Mouse (Mus musculus): ENCODE results near the gene Wdr74. TPM values are rescaled to one million over a fixed set of nuclear protein-coding genes. Genes with fewer than 3 reads are reported as not detected.
A peak's percentile ranks its signal among the peaks of the same experiment; 100 is the strongest.
"Not testable (repeated sequence)": the region's sequence is repeated elsewhere in the genome, so short reads cannot be mapped to it uniquely, and the experiment has no call there.

The Wdr74 gene
- polyA plus RNA-seq, 1 experiment from 2014 or later, result 42.8 TPM

DNA sequence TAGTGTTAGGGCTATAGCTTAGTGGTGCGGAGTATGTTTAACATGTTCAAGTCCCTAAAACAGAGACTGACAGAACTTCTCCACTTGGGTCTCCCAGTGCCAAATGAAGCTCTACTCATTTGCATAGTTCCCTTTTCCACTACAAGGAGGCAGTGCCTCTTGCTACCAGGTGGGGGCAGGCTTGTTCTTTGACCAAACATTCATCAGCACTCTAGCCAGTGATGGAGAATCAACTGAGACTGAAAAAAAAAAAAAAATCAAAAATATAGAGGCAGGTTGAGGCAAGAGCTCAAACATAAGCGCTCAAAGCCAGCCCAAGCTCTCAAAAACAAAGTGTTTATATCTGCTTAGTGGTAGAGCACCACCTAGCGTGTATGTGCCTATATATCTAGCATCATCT is 17.3 kb upstream of the Wdr74 start:
- Histone ChIP-seq H3K27me3 (no peaks in the 10 kb centered on the region), H3K4me1 (replicated peaks) (peaks cover 21% of the 10 kb centered on the region), H3K4me2 (no peak overlapping the region), H3K27ac (no peak overlapping the region), H3K9ac (no peak overlapping the region), H3K4me3 (no peak overlapping the region), H3K36me3 (no peaks in the 10 kb centered on the region), H3K9me3 (replicated peaks) (no peaks in the 10 kb centered on the region)
- ATAC-seq (replicated peaks; ENCODE audit: insufficient number of reproducible peaks, insufficient read depth, low FRiP score, low read depth), result no peak
- WGBS, result 63% methylated on average over 3 of the region's 3 CpGs

DNA sequence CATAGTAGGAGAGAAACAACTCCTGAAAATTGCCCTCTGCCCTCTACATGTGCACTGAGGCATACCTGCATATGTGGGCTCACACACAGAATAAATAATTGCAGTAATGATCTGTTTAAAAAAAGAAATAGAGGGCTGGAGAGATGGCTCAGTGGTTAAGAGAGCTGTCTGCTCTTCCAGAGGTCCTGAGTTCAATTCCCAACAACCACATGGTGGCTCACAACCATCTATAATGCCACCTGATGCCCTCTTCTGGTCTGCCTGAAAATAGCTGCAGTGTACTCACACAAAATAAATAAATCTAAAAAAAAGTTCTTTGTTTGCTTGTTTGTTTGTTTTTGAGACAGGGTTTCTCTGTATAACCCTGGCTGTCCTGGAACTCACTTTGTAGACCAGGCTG is 16.6 kb upstream of the Wdr74 start:
- H3K36me3 ChIP-seq; H3K27ac ChIP-seq; H3K4me2 ChIP-seq; H3K27me3 ChIP-seq; H3K4me3 ChIP-seq; ATAC-seq (replicated peaks; ENCODE audit: insufficient number of reproducible peaks, insufficient read depth, low FRiP score, low read depth); H3K9me3 ChIP-seq (replicated peaks); H3K9ac ChIP-seq: not testable (repeated sequence)
- H3K4me1 ChIP-seq (replicated peaks), result peaks cover 19% of the 10 kb centered on the region

DNA sequence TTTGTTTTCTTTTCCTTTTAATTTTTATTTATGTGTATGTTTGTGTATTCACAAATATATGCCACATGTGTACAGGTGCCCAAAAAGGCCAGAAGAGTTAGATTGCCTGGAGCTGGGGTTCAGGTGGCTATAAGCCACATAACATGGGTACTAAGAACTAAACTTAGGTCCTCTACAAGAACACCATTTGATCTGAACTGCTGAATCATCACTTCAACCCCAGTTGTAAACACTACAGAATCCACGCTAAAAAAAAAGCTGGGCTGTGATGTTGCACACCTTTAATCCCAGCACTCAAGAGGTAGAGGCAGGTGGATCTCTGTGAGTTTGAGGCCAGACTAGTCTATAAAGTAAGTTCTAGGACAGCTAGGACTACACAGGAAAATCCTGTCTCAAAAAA is 14.2 kb upstream of the Wdr74 start:
- Histone ChIP-seq H3K4me1 (replicated peaks) (peaks cover 29% of the 10 kb centered on the region), H3K9ac (no peak overlapping the region), H3K27ac (no peak overlapping the region), H3K4me2 (no peak overlapping the region), H3K9me3 (replicated peaks) (no peaks in the 10 kb centered on the region), H3K36me3 (peaks cover 21% of the 10 kb centered on the region), H3K27me3 (no peaks in the 10 kb centered on the region), H3K4me3 (no peak overlapping the region)
- no peak for ATAC-seq (replicated peaks; ENCODE audit: insufficient number of reproducible peaks, insufficient read depth, low FRiP score, low read depth)
- WGBS, result 59% methylated on average over 1 of the region's 1 CpGs

DNA sequence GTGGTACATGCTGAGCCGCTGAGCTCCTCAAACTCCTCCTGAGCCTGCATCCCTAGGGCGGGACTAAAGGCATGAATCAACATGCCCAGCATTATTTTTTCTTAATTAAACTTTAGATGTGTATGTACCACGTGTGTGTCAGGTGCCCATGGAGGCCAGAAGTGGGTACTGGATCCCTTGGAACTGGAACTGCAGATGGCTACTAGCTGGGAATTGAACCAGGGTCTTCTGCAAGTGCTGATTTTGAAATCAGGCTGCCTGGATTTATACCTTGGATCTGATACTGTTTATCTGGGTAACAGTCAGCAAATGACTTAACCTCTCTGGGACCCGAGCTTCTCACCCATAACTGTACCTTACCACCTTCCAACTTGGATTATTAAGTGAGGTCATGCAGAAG is 13.6 kb upstream of the Wdr74 start:
- 50% methylated on average over 4 of the region's 4 CpGs for WGBS
- H3K36me3 ChIP-seq, result peaks cover 28% of the 10 kb centered on the region
- peak overlapping the region; percentile 65 for H3K4me3 ChIP-seq
- no peak overlapping the region for H3K27ac ChIP-seq
- no peak for ATAC-seq (replicated peaks; ENCODE audit: insufficient number of reproducible peaks, insufficient read depth, low FRiP score, low read depth)
- no peaks in the 10 kb centered on the region for H3K9me3 ChIP-seq (replicated peaks)
- H3K27me3 ChIP-seq, result no peaks in the 10 kb centered on the region
- H3K9ac ChIP-seq, result peak overlapping the region; percentile 84
- peaks cover 29% of the 10 kb centered on the region for H3K4me1 ChIP-seq (replicated peaks)
- H3K4me2 ChIP-seq, result peak overlapping the region; percentile 61

DNA sequence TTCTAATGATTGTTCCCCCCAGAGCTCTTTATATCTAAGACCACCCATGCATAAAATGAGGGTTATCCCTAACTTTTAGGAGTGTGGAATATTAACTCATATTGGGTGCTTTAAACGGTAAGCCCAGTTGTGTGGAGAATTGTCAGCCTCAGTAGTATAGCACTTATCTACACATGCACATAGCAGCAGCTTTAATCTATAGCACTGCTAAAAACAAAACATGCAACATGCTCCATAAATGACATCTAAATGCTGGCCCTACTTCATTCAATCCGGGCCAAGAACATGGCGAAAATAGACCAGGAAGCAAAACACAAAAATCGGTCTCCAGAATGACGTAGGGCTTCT is 13.1 kb upstream of the Wdr74 start:
- no peak for ATAC-seq (replicated peaks; ENCODE audit: insufficient number of reproducible peaks, insufficient read depth, low FRiP score, low read depth)

DNA sequence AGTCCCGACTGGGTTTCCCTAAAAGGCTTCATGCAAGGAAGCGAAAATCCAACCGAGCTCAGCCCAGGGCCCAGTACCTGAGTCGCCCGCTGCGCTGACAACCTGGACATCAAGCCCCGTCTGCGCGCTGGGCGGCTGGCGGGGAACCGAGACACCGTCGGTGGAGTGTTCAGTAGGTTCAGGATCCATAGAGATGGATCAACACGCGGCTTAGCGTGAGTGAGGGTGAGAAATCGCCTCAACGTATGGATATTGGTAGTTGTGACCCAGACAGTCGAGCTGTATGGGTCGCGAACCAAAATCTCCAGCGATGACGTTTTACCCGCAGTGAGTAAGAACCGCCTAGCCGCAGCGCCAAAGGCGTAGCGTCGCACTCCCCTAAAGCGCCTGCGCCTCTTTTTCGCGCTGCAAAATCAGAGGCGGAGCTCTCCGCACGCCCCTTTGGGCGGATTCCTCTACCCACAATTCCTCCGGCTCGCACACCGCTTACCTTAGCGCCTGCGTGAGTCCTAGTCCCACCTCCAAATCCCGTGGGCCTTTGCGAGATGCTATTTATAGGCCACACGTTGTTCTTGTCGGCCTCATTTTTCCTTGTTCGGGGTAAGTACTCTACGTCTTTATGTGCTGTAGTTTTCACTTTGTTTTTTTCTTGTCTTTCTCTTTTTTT is 12.6 kb upstream of the Wdr74 start, which contains the start of gene Slc3a2:
Gene Slc3a2, minus strand, starts transcription at position 463 of the 667 bp plus-strand sequence.
- under 1% methylated on average over 50 of the region's 50 CpGs for WGBS
- peak within 1 kb of the TSS; percentile 84 for H3K9ac ChIP-seq
- no peaks in the 10 kb centered on the region for H3K27me3 ChIP-seq
- ATAC-seq (replicated peaks; ENCODE audit: insufficient number of reproducible peaks, insufficient read depth, low FRiP score, low read depth), result peak; percentile 98
- peaks cover 29% of the 10 kb centered on the region for H3K4me1 ChIP-seq (replicated peaks)
- peak within 1 kb of the TSS; percentile 65 for H3K4me3 ChIP-seq
- H3K36me3 ChIP-seq, result peaks cover 28% of the 10 kb centered on the region
- H3K9me3 ChIP-seq (replicated peaks), result no peaks in the 10 kb centered on the region
- H3K4me2 ChIP-seq, result peak within 1 kb of the TSS; percentile 63
- H3K27ac ChIP-seq, result peak within 1 kb of the TSS; percentile 95

More for the DNA sequence above, 13.1 kb upstream of the Wdr74 start:
- Histone ChIP-seq H3K4me2 (peak overlapping the region; percentile 61), H3K36me3 (peaks cover 28% of the 10 kb centered on the region), H3K9me3 (replicated peaks) (no peaks in the 10 kb centered on the region), H3K27ac (peak overlapping the region; percentile 95), H3K9ac (peak overlapping the region; percentile 84), H3K4me3 (peak overlapping the region; percentile 65), H3K4me1 (replicated peaks) (peaks cover 29% of the 10 kb centered on the region), H3K27me3 (no peaks in the 10 kb centered on the region)
- under 1% methylated on average over 5 of the region's 5 CpGs for WGBS

DNA sequence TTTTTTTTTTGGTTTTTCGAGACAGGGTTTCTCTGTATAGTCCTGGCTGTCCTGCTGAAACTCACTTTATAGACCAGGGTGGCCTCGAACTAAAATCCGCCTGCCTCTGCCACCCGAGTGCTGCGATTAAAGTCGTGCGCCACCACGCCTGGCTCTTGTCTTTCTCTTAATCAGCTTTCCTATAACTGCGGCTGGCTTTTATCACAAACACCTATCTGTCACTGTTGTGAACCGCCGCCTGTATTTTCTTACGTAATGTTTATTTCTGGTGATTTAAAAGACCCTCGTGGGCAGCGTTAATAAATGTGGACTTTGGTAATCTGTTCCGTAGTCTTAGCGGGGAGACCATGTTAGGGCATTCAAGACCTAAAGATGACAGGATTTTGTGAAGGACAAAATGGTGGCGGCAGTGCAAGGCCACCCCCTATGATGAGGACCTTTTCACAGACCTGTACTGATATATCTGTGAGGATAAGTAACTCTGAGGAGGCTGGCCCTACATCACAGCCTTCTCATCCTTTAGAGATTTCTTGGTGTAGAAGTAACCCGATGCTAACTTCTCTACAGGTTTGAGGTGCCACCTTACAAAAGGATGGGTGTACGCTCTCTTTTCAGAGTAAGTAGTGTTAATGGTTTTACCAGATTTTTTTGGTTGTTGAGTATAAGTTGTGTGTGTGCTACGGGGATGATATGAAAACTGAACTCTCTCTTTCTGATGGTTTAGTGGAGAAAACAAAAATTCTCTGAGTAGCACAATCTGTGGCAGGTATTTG is 11.9 kb upstream of the Wdr74 start:
- under 1% methylated on average over 20 of the region's 20 CpGs for WGBS
- no peak for ATAC-seq (replicated peaks; ENCODE audit: insufficient number of reproducible peaks, insufficient read depth, low FRiP score, low read depth)
- H3K9me3 ChIP-seq (replicated peaks), result no peaks in the 10 kb centered on the region

DNA sequence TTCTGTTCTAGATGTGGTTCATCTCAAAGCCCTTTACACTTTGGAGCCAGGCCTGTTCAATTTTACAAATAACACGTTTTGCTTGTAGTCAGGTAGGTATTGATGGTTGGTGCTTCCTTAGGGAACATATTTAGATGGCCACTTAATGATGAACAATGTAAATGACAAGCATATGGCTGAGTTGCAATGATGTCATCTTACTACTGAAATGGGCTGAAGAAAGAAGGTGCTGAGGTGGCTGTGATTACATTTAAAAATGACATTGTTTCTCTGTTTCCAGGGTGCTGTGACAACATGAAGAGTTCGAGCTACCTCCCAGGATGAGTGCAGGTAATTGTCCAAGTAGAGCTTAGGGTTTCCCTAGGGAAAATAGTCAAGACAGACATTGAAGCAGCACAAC is 11.2 kb upstream of the Wdr74 start:
- Histone ChIP-seq H3K4me3 (peak overlapping the region; percentile 65), H3K27ac (peak overlapping the region; percentile 88), H3K27me3 (no peaks in the 10 kb centered on the region), H3K4me2 (peak overlapping the region; percentile 63), H3K36me3 (peaks cover 28% of the 10 kb centered on the region), H3K9ac (peak overlapping the region; percentile 84), H3K4me1 (replicated peaks) (peaks cover 29% of the 10 kb centered on the region), H3K9me3 (replicated peaks) (no peaks in the 10 kb centered on the region)
- no peak for ATAC-seq (replicated peaks; ENCODE audit: insufficient number of reproducible peaks, insufficient read depth, low FRiP score, low read depth)
- 6% methylated on average over 2 of the region's 2 CpGs for WGBS

More for the DNA sequence above, 11.9 kb upstream of the Wdr74 start:
- peak overlapping the region; percentile 84 for H3K9ac ChIP-seq
- H3K4me1 ChIP-seq (replicated peaks), result peaks cover 29% of the 10 kb centered on the region
- peak overlapping the region; percentile 65 for H3K4me3 ChIP-seq
- no peaks in the 10 kb centered on the region for H3K27me3 ChIP-seq
- peak overlapping the region; percentile 63 for H3K4me2 ChIP-seq
- H3K36me3 ChIP-seq, result peaks cover 28% of the 10 kb centered on the region
- peak overlapping the region; percentile 88 for H3K27ac ChIP-seq

DNA sequence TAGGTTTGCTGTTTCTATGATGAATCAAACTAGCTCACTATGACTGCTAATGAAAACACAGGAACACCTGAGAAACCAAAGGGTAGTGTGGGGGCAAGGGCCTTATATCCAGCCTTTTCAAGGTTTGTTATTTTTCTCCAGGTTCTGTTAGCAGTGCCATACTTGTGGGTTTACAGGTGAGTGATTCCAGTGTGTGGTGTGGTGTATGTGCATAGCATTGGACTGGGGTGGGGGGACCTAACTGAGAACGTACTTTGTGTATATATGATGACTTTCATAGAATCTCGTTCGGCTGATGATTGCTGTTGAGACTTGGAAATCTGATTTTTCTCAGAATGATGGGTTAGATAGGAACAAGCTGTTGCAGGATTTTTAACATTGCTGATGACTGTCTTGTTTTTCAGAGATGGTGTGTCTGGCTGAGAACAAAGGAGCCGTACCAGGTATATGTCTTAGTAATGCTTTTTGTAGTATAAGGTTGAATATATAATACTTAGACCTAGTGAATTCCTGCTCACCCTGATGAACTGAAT is 10.5 kb upstream of the Wdr74 start:
- Histone ChIP-seq H3K36me3 (peaks cover 28% of the 10 kb centered on the region), H3K9ac (0 out of 2 replicates have a peak overlapping the region, but pooled peaks have one; percentile 84), H3K27me3 (no peaks in the 10 kb centered on the region), H3K4me2 (peak overlapping the region; percentile 63), H3K9me3 (replicated peaks) (no peaks in the 10 kb centered on the region), H3K27ac (no peak overlapping the region), H3K4me3 (peak overlapping the region; percentile 65), H3K4me1 (replicated peaks) (peaks cover 29% of the 10 kb centered on the region)
- no peak for ATAC-seq (replicated peaks; ENCODE audit: insufficient number of reproducible peaks, insufficient read depth, low FRiP score, low read depth)
- 55% methylated on average over 4 of the region's 4 CpGs for WGBS

DNA sequence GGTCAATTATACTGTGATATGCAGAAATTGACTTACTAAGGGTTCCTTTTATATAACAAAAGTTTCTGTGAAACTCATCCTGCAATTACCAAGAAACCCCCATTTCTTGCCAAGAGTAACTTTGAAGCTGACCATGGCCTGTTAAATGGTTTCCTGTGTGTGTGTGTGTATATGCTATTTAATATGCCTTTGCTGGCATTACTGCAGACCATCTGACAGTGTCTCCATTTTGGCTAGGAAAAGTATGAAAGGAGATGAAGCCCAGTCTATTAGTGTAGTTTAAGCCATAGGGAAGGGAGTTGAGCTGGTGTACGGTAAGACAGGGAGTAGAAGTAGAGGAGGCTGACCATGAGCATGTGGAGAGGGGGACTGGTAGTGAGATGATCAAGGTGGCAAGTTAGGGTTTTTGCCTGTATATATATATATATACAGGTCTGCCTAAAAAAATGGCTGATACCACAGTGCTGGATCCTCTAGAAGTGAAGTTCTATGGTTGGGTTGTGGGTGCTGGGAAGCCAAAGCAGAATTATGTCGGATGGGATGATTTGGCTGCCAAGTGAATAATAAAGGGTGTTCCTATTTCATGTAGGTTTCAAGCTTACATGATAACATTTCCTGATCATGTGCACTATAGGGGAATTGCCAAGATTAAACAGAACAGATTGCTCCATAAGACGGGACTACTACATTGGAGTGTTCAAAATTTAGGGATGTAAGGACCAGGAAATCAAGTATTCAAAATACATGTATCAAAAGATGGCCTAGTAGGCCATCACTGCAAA is 8.8 kb upstream of the Wdr74 start:
- Histone ChIP-seq H3K27me3 (no peaks in the 10 kb centered on the region), H3K4me2 (no peak overlapping the region), H3K36me3 (peaks cover 28% of the 10 kb centered on the region), H3K4me3 (no peak overlapping the region), H3K9me3 (replicated peaks) (no peaks in the 10 kb centered on the region), H3K27ac (no peak overlapping the region), H3K9ac (no peak overlapping the region), H3K4me1 (replicated peaks) (peaks cover 24% of the 10 kb centered on the region)
- 35% methylated on average over 3 of the region's 3 CpGs for WGBS
- ATAC-seq (replicated peaks; ENCODE audit: insufficient number of reproducible peaks, insufficient read depth, low FRiP score, low read depth), result no peak

DNA sequence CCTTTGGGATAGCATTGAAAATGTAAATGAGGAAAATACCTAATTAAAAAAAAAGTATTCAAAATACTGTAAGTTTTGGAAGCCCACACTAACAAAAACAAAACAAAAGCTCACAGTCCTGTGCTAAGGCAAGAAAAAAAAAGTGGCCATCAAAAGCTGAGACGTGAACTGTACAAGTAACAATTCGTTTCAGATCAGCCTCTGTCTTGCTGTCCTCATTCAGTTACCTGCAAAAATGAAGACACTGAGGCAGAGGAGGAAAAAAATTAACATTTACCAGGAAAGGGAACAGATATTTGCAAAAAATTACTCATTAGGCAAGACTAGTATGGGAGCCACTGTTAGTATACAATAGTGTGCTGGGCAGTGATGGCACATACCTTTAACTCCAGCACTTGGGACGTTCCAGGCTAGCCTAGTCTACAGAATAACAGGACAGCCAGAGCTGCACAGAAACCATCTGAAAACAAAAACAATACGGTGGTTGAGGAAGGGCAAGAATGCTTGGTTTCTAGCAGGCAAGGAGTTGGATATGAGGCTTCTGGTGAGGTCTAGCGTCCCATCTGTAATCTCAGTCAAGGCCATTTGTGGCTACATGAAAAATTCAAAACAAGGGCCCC is 8.0 kb upstream of the Wdr74 start:
- no peak for ATAC-seq (replicated peaks; ENCODE audit: insufficient number of reproducible peaks, insufficient read depth, low FRiP score, low read depth)
- no peak overlapping the region for H3K9ac ChIP-seq
- H3K36me3 ChIP-seq, result peaks cover 28% of the 10 kb centered on the region
- no peaks in the 10 kb centered on the region for H3K27me3 ChIP-seq
- H3K4me3 ChIP-seq, result no peak overlapping the region
- WGBS, result 24% methylated on average over 5 of the region's 5 CpGs
- no peak overlapping the region for H3K4me2 ChIP-seq
- no peaks in the 10 kb centered on the region for H3K9me3 ChIP-seq (replicated peaks)
- peaks cover 17% of the 10 kb centered on the region for H3K4me1 ChIP-seq (replicated peaks)
- no peak overlapping the region for H3K27ac ChIP-seq
